Mouse (Mus musculus) gastrocnemius, adult 18-20 months (tissue): ENCODE results near the gene Foxq1. TPM values are rescaled to one million over a fixed set of nuclear protein-coding genes. Genes with fewer than 3 reads are reported as not detected.

Experiments used
- DNase-seq: peaks from one replicate; pipeline ENCODE4 v3.0.0; 2021; ENCODE audit warnings: low spot score
- long read RNA-seq, 2 experiments: library from polyadenylated mRNA; stranded (forward); transcript quantifications; one replicate each; pipeline ENCODE4 v2.0.0; 2021
- total RNA-seq, 2 experiments: library from RNA; stranded (reverse); gene quantifications; 2 replicates each; pipeline ENCODE4 v1.2.3; 2021

The Foxq1 gene
- total RNA-seq: under 1 TPM; 0.05 to 0.07 TPM
- long read RNA-seq, experiment 1: 0 reads
- long read RNA-seq, experiment 2: 0 reads

DNA sequence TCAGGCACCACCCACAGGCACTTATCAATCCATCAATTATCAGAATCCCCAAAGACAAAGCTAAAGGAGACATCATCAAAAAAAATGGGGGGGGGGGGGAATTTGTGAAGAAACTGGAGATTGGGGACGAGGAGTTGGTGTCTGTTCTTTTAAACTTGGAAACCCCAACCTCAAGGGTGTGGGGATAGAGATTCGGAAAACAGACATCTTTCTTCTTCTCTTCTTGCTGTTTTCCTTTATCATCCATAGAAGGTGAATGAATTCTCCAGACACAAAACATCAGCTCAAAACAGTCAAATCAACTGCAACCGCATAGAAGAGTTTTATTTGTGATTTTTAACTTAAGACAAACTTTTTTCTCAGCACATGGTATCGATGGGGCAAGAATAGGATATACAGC, at the start of gene Foxq1:
Gene Foxq1, plus strand, starts transcription at position 301 of the 400 bp plus-strand sequence.
- no peak for DNase-seq

DNA sequence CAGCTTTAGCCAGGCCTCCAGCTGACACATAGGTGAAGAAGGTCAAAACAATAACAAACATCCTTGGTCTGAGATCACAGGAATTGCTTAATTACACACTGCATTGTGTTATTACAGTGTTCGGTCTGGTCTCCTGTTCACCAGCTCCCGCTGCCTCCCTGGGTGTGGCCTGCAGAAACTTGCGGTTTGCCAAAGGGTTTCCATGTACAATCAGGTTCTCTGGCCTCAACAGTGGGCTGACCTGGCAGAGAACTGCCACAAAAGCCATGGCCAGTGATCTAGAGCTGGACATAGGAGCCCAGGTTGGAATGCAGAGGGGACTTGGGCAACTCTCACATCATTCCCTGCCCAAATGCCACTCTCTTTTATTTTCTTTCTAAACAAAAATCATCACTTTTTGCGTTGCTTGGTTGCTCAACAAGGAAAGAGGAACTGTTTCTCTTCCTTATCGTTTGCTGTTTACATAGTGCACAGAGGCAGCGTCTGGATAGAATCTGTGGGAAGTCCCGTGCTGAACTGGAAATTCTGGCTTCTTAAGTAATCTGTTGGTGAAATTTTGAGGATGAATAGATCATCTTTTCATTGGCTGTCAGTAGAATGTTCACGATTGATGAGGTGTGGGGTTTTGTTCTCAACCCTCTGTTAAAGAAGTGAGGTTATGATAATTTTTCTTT, 49.3 kb upstream of the Foxq1 start:
- no peak for DNase-seq

DNA sequence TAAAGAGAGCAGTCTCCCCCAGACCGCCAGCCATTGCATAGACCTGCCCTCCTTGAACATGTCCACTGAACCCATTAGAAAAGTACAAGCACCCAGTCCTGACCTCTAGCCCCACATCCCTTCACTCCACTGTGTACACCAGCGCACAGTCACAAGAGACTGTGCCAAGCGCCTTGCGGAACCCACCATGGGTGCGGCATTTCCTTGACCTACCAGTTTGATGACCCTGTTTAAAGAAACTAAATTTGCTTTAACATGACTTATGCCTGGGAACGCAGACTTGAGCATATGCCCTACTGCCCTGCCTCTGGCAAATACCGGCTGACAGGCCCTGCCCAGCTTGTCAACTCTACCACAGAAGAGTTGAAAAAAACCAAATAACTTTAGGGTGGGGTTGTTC, 40.7 kb upstream of the Foxq1 start:
- no peak for DNase-seq

DNA sequence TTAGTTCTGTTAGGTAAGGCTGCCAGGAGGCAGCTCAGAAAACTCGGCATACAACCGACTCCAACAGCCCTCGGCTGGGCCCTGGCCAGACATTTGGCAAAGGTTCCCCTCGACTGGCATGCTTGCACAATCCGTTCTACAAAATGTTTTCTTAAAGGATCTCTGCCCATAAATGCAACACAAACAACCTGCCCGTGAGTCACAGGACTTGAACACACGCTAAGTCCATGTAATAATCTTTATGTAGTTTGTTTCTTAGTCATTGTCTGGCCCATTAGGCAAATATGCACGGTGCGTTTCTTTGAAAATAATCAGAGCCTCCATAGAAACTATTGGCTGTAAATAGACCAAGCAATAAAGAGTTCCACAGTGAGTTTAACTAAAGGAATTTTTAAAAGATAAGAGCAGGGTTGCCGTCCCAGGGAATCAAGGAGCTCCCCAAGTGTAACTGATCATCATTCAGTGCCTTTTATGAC, 37.5 kb upstream of the Foxq1 start:
- peak; percentile 11 for DNase-seq

DNA sequence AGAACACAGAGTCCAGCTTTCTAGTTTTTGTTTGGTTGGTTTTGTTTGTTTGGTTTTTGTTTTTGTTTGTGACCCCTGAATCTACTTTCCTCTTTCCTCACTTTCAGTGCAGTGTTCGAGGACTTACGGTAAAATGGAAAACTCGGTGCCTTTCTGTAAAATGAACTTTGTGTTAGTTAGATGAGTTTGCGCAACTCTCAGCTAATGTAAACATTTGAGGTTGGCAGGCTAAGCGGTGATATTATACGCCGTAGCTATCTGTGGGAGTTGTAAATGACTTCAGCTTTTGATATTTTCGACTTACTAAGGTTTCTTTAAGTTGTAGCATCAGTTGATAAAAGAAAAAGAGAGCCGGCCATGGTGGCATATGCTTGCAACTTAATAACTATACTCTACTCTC, 37.0 kb upstream of the Foxq1 start:
- DNase-seq: no peak

DNA sequence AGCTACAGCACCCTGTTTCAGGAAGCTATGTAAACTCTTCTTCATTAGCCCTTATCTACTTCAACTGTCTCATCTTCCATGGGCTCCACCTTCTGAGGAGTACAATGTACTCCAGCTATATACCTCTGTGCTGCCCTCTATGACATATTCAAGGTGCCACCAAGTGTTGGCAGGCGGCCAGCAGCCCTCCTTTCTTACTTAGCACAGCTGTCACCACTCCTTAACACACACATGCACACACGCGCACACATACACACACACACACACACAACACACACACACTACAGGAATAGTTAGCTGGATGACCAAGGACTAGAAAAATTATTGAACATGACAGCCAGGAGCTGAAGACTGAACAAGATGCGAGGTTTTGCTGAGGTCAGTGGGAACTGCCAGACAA, 31.0 kb upstream of the Foxq1 start:
- no peak for DNase-seq

DNA sequence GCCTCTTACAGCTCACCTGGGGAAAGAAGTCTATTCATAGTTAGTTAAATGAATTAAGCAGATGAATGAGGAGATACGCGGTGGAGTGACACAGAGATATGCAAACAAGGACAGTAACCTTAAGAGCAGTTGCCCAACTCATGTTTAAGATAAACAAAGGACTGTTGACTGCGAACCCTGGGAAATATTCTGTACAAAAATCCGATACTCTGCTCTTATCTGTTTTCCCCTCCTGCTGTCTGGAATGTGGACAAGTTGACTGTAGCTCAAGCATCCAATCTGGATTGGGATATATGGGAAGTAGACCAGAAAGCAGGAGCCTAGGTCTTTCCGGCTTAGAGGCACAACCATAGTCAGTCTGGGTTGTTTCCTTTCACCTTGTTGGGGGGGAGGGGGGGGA, 24.7 kb upstream of the Foxq1 start:
- DNase-seq: no peak

DNA sequence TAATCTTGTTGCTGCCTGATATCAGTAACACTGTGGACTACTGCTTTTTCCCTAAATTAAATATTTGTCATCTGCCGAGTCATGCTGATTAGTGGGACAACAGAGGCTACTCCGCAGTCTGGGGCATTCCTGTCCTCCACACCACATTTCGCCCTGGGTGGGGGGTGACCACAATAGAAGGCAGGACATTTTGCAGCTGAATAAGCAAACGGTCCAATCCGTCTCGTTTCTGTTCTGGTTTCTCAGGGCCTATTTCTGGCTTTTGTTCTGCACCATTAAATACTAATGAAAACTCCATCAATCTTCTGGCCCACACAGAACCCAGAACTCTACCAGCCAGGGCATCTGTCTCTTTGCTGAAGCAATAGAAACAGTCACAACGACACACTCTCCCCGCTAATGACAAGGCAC, 24.3 kb upstream of the Foxq1 start:
- DNase-seq: no peak

DNA sequence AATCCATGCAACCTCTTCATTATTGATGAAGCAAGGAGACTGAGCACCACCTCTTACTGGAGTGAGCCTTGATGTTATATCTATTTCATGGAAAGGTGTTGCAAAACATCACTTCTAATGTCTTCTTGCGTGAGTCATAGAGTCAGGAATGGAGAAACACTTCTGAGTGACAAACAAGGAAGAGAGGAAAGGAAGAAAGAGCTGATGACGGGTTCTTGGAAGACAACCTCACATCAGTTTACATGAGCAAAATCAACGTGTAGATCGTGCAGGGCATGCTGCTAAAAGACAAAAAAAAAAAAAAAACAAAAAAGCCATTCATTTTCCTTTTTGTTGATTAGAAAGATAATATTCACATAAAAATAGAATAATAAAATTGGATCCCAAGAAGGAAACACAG, 21.2 kb upstream of the Foxq1 start:
- no peak for DNase-seq

DNA sequence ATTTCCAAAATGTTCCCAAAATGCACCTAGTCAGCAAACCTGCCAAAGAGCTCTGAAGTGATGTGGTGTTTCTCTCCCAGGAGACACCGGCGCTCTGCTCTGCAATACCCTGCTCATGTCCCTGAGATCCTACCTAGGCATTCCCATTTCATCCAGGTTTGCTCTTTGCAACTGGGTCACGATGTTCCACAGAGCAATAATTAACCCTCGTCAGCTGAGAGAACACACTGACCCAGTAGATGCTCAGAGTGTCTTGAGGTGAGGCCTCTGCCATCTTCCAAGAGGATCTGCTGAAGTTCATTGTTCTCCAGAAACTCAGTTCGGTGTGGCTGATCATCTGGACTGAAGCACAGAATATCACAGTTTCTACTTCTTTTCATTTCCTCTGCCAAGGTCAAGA, 12.9 kb upstream of the Foxq1 start:
- DNase-seq: no peak

DNA sequence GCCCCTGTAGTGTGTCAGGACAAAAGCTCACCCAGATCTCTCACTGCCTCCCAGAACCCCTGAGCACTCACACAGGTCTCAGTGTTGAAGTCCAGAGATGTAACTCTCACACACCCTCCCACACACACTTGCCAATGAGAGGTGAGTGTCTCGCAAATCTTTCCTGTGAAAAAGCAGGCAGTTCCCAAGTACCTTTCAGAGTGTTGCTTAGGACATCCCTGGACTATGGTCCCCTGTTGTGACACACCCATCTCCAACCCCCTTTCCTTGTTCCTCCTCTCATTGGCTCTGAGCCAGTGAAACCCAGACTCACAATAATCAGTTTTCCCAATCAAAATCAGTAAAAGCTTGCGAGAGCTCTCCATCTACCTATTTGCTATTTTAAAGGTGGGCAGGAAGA, 9.2 kb upstream of the Foxq1 start:
- no peak for DNase-seq

DNA sequence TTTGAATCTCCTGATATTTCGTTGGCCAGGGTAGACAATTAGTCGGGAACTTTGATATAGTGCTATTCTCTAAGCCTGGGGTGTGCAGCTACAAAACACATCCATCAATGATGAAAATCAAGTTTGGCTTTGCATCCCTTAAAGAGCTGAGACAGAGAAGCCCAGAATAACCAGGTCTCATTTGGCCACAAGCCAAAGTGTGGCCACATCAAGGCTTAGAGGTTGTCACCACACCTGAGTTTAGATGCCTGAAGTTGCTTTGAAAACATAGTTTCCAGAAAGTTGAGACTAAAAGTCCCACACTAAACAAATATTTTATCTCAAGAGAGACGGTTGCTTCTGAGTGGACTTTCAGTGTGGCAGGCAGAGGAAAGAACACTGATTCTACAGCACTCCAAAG, 8.7 kb upstream of the Foxq1 start:
- no peak for DNase-seq

DNA sequence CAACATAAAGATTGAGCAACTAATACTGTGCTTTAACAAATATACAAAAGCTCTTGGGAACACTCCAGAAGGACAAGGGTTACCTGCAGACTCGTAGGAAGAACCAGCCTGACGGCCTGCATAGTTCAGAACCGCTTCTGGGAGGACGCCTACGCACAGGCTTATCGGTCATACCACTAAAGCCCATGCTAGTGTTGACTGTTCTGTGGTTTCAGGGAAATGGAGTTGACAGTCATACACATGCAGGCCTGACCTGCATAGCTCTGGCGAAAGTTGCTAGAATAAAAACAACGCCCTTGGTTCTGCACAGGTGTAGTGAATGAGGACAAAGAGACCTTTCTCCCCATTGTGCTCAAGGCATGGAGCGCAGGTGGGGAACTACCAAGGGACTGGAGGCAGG, 8.3 kb upstream of the Foxq1 start:
- no peak for DNase-seq

DNA sequence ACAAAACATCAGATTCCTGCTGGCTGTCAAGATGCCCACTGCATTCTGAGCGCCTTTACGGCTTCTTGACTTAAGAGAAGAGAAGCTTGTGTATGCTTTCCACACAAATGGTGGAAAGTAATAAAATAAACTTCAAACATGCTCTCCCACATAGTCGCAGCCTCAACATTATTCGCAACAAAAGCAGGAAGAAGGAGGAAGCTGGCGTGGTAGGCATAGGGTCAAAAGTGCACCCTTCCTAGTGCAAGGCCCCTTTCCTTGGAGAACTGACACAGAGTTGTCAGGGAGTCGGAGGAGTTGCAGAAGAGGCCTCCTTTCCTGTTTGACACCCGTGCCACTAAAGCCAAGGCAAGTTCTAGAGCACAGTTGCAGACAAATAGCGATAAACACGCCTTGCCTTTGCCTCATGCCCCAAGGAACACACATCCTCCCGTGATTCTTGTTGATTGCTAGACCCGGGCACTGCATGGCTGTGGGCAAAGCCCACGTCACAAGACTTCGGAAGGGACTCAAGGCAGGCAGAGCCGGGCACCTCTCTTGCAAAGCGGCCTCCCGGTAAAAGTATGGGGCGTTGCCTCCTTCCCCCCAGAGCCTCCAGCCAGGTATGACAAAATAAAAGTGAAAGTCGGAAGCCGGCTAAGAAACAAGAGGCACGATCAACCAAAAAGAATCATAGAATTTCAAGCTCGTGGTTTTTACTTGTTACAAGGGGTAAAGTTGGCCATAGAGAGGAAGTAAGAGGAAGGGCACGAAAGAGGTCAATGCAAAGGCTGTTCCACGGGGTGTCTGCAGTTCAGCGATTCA, 1.2 kb downstream of the Foxq1 start:
- DNase-seq: no peak

DNA sequence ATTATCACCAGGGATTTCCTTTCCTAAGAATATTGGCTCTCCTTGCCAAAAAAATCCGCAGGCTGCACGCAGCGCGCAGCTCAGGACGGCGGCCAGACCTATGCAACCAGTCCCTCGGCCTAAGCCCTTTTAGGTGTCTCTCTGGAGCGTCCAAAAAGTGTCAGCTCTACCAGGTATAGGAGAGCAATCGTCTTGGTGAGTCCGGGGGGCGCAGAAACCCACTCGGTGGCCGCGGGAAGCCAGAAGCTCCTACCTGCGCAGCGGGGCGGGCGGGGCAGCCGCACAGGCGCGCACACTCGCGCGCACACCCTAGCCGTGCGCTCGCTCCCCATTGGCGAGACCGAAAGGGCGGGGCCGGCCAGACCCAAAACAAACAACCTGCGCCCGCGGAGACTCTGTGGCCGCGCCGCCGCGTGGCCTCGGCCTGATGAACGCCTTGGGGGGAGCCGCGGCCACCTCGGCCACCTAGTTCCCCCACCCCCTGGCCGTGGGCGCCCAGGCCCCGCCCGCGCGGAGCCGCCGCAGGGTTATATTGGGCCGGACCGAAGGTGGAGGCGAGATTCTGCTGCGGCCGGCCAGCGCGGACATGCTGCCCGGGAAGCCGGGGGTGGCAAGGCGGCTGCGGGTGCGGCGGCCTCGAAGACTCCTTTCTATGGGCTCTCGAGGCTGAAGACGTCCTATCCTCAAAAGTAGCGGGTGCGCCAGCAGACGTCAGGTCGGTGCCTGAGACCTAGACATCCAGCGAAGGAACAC, 2.0 kb downstream of the Foxq1 start:
- DNase-seq: peak; percentile 23

DNA sequence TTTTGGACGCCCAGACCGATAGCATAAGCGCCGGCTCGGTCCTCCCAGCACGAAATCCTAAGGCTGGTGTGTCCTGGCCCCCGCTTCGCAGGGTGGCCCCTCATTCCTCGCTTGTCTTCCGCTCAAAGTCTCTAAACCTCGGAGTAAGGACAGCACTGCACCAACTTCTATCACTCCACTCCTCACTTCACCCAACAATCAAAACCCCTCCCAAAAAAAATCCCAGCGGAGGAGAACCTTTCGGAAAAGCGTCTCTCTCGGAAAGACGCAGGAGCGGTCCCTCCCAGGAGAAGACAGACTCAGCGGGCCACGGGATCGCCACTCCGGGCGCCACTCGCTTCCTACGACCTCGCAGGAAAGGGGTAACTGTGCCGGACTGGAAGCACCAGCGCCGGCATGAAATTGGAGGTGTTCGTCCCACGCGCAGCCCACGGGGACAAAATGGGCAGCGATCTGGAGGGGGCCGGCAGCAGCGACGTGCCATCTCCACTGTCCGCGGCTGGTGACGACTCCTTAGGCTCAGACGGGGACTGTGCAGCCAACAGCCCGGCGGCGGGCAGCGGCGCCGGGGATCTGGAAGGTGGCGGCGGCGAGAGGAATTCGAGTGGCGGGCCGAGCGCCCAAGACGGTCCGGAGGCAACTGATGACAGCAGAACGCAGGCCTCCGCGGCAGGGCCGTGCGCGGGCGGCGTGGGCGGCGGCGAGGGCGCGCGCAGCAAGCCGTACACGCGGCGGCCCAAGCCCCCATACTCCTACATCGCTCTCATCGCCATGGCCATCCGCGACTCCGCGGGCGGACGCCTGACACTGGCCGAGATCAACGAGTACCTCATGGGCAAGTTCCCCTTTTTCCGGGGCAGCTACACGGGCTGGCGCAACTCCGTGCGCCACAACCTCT, 2.8 kb downstream of the Foxq1 start, which contains the start of gene A530084C06Rik:
Gene A530084C06Rik, minus strand, starts transcription at position 813 of the 898 bp plus-strand sequence.
- no peak for DNase-seq

DNA sequence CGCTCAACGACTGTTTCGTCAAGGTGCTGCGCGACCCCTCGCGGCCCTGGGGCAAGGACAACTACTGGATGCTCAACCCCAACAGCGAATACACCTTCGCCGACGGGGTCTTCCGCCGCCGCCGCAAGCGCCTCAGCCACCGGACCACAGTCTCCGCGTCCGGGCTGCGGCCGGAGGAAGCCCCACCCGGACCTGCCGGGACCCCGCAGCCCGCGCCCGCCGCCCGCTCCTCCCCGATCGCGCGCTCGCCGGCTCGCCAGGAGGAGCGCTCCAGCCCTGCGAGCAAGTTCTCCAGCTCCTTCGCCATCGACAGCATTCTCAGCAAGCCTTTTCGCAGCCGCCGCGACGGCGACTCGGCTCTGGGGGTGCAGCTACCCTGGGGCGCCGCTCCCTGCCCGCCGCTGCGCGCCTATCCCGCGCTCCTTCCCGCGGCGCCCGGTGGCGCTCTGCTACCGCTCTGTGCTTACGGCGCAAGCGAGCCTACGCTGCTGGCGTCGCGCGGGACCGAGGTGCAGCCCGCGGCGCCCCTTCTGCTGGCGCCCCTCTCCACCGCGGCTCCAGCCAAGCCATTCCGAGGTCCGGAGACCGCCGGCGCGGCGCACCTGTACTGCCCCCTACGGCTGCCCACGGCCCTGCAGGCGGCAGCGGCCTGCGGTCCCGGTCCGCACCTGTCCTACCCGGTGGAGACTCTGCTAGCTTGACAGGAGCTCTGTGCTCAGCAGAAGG, 3.6 kb downstream of the Foxq1 start:
- DNase-seq: peak; percentile 42

DNA sequence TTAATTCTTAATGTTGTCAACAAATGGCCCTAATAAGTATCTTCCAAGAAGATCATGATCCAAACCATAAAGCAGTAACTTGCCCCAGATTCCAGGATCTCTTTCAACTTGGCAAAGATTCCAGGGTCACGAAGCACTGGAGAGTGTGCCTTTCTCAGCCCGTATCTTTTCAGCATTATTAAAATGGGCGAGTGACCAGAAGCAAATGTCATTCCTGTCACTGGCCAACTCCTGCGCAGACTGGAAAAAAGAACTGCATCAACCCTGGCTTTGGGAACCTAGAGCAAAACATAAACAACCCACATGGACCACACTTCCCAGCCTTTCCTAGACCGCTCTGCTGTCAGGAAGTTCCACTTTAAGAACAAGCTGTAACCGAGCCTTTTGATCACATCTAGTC, 8.5 kb downstream of the Foxq1 start:
- no peak for DNase-seq

DNA sequence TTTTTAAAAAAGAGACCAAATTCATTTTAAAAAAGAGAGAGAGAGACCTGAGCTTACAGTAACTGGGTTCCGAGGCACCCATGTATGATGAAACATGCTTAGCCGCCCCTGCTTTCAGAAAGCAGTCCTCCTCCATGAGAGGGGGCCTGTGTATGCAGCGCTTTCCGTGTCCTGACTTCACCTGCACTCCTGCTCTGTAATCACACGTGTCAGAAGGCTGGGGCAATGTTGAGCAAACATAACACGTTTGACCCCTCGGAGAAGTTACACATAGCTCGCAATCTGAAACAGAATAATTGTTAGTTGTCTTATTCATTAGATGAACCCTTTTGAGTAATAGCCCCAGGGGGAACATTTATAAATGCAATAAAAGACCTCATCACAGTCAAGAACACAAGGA, 11.2 kb downstream of the Foxq1 start:
- no peak for DNase-seq

DNA sequence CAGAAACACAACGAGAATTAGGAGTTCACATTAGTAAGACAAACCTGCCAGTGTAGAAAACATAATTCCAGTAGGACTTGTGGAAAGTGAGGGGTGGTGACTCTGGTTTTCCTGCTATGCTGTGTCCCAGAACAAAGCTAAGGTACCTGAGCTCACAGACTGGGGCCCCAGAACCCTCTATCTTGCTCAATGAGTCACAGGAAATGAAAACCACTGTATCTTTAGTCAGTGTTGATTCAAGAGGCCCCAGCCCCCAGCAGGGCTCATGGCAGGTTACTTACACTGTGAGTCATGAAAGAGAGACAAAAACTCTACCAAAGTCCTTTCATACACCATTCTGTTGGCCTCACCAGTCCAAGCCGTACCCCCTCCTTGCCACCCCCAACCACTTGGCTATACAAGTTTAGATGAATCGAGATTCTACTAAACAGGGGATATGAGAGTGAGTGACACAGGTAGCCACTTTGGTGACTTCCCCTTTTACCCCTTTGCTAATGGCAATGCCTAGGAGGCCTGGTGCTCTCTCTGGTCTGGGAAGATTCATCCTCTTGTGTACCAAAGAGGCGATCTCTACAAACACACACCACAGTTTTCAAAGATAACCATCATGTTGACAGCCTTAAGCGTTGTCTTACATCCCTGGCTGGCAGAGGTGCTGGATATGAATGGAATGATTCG, 11.8 kb downstream of the Foxq1 start:
- DNase-seq: no peak
